Mouse (Mus musculus) kidney, embryonic 14.5 days (tissue): ENCODE results near the gene Prps1. TPM values are rescaled to one million over a fixed set of nuclear protein-coding genes. Genes with fewer than 3 reads are reported as not detected.

Experiments used
- ATAC-seq: fragments of 200-750 bp; cut with Nextera tagmentation; 2 replicates; pipeline ENCODE4 v1.8.0; 2017; ENCODE audit warnings: moderate number of reproducible peaks, mild to moderate bottlenecking, moderate TSS enrichment, moderate library complexity; ENCODE audit not compliant: low FRiP score, low TSS enrichment
- H3K27ac ChIP-seq: fragments of 300-500 bp; sonication (generic); 2 replicates; pipeline ENCODE4 v1.5.1; 2014; ENCODE audit warnings: low read depth, mild to moderate bottlenecking, low read length, moderate library complexity, mixed read lengths
- H3K27me3 ChIP-seq: fragments of 300-500 bp; sonication (generic); 2 replicates; pipeline ENCODE4 v1.6.1; 2014; ENCODE audit warnings: mild to moderate bottlenecking, low read length; ENCODE audit not compliant: control insufficient read depth, insufficient read depth
- H3K36me3 ChIP-seq: fragments of 300-500 bp; sonication (generic); 2 replicates; pipeline ENCODE4 v1.6.1; 2014; ENCODE audit warnings: low read length, mixed read lengths; ENCODE audit not compliant: control insufficient read depth, insufficient read depth
- H3K4me1 ChIP-seq: fragments of 300-500 bp; sonication (generic); 2 replicates; pipeline ENCODE4 v1.6.1; 2014; ENCODE audit warnings: low read length, mixed read lengths; ENCODE audit not compliant: control insufficient read depth, insufficient read depth
- H3K4me2 ChIP-seq: fragments of 300-500 bp; sonication (generic); replicated peaks from 2 replicates; pipeline ENCODE4 v1.6.1; 2014; ENCODE audit warnings: low read depth, mild to moderate bottlenecking, low read length
- H3K4me3 ChIP-seq: fragments of 300-500 bp; sonication (generic); 2 replicates; pipeline ENCODE4 v1.5.1; 2014; ENCODE audit warnings: mild to moderate bottlenecking, low read length
- H3K9ac ChIP-seq: fragments of 300-500 bp; sonication (generic); 2 replicates; pipeline ENCODE4 v1.6.1; 2014; ENCODE audit warnings: low read depth, mild to moderate bottlenecking, low read length, moderate library complexity
- H3K9me3 ChIP-seq: fragments of 300-500 bp; sonication (generic); 2 replicates; pipeline ENCODE4 v1.6.1; 2016; ENCODE audit warnings: low read length; ENCODE audit not compliant: control insufficient read depth
- WGBS: fragments of 180-500 bp; shearing (Covaris S2); extraction: QIAGEN DNeasy Blood & Tissue Kit; methylation state at CpG from one replicate; pipeline ENCODE4 v1.1.7; 2014; 5-methylcytosine and 5-hydroxymethylcytosine counted together
- polyA plus RNA-seq: library from polyadenylated mRNA; unstranded; fragments of >200 nt; fragmentation: Nextera tagmentation; extraction: Ambion mirVana; gene quantifications from 2 replicates; pipeline ENCODE4 v1.2.1, GENCODE M21; 2014

Prps1 gene
- polyA plus RNA-seq, 1 experiment from 2014 or later, result 58.2 TPM

- no peaks in the 10 kb centered on the region for H3K9me3 ChIP-seq
- H3K4me1 ChIP-seq, result no peaks in the 10 kb centered on the region
- no peak overlapping the region for H3K27ac ChIP-seq
- H3K4me2 ChIP-seq, result no peak overlapping the region
- H3K4me3 ChIP-seq, result no peak overlapping the region
- H3K27me3 ChIP-seq, result no peaks in the 10 kb centered on the region
- no peaks in the 10 kb centered on the region for H3K36me3 ChIP-seq
- no peak overlapping the region for H3K9ac ChIP-seq
- ATAC-seq, result no peak
These were observed 18.5 kb upstream of the Prps1 start for GRCm38 (mm10) chrX:140437906-140438305.

- H3K36me3 ChIP-seq, result no peaks in the 10 kb centered on the region
- H3K27me3 ChIP-seq, result no peaks in the 10 kb centered on the region
- no peak overlapping the region for H3K9ac ChIP-seq
- no peak for ATAC-seq
- WGBS, result 80% methylated on average over 13 of the region's 13 CpGs
- H3K9me3 ChIP-seq, result no peaks in the 10 kb centered on the region
- no peak overlapping the region for H3K4me3 ChIP-seq
- no peak overlapping the region for H3K27ac ChIP-seq
- H3K4me2 ChIP-seq, result no peak overlapping the region
- no peaks in the 10 kb centered on the region for H3K4me1 ChIP-seq
These were observed 10.9 kb upstream of the Prps1 start for GRCm38 (mm10) chrX:140445551-140445950.

- Histone ChIP-seq H3K4me2 (no peak overlapping the region), H3K27ac (no peak overlapping the region), H3K4me3 (no peak overlapping the region), H3K36me3 (no peaks in the 10 kb centered on the region), H3K4me1 (no peaks in the 10 kb centered on the region), H3K9ac (no peak overlapping the region), H3K9me3 (no peaks in the 10 kb centered on the region), H3K27me3 (no peaks in the 10 kb centered on the region)
- WGBS, result 84% methylated on average over 3 of the region's 3 CpGs
- no peak for ATAC-seq
These were observed 6.3 kb upstream of the Prps1 start for GRCm38 (mm10) chrX:140450071-140450470.

GRCm38 (mm10) chrX:140456751-140457491, 508 bp downstream of the Prps1 start:
- ATAC-seq, result peak; percentile 73
- H3K27ac ChIP-seq, result no peak overlapping the region
- peak overlapping the region; percentile 58; the same call in 1 of the 2 replicates for H3K9ac ChIP-seq
- no peaks in the 10 kb centered on the region for H3K9me3 ChIP-seq
- no peaks in the 10 kb centered on the region for H3K4me1 ChIP-seq
- no peaks in the 10 kb centered on the region for H3K27me3 ChIP-seq
- WGBS, result 26% methylated on average over 39 of the region's 39 CpGs
- H3K36me3 ChIP-seq, result no peaks in the 10 kb centered on the region
- H3K4me3 ChIP-seq, result peak overlapping the region; percentile 59
- peak overlapping the region; percentile 53 for H3K4me2 ChIP-seq

- Histone ChIP-seq H3K27ac (no peak overlapping the region), H3K9me3 (no peaks in the 10 kb centered on the region), H3K9ac (peak overlapping the region; percentile 58; the same call in 1 of the 2 replicates), H3K4me3 (peak overlapping the region; percentile 59), H3K4me2 (peak overlapping the region; percentile 53), H3K4me1 (no peaks in the 10 kb centered on the region), H3K36me3 (no peaks in the 10 kb centered on the region), H3K27me3 (no peaks in the 10 kb centered on the region)
- ATAC-seq, result no peak
- WGBS, result 22% methylated on average over 12 of the region's 12 CpGs
These were observed 1.1 kb downstream of the Prps1 start for GRCm38 (mm10) chrX:140457502-140457901.

- no peaks in the 10 kb centered on the region for H3K4me1 ChIP-seq
- H3K9me3 ChIP-seq, result no peaks in the 10 kb centered on the region
- ATAC-seq, result no peak
- no peaks in the 10 kb centered on the region for H3K36me3 ChIP-seq
- no peaks in the 10 kb centered on the region for H3K27me3 ChIP-seq
- H3K9ac ChIP-seq, result no peak overlapping the region
- H3K4me3 ChIP-seq, result no peak overlapping the region
- H3K27ac ChIP-seq, result no peak overlapping the region
- no peak overlapping the region for H3K4me2 ChIP-seq
- WGBS, result 90% methylated on average over 6 of the region's 6 CpGs
These were observed 21.8 kb downstream of the Prps1 start for GRCm38 (mm10) chrX:140478231-140478630.

- Histone ChIP-seq H3K4me1 (no peaks in the 10 kb centered on the region), H3K27ac (no peak overlapping the region), H3K9me3 (no peaks in the 10 kb centered on the region), H3K4me3 (no peak overlapping the region), H3K9ac (no peak overlapping the region), H3K4me2 (no peak overlapping the region), H3K27me3 (no peaks in the 10 kb centered on the region), H3K36me3 (no peaks in the 10 kb centered on the region)
- no peak for ATAC-seq
- whole genome bisulfite sequencing, result 75% methylated on average over 5 of the region's 5 CpGs
These were observed 22.8 kb downstream of the Prps1 start for GRCm38 (mm10) chrX:140479171-140479570.

GRCm38 (mm10) chrX:140489174-140489573, 32.8 kb downstream of the Prps1 start:
- H3K9ac ChIP-seq, result no peak overlapping the region
- 90% methylated on average over 1 of the region's 1 CpGs for WGBS

GRCm38 (mm10) chrX:140490203-140490602, 33.8 kb downstream of the Prps1 start:
- WGBS, result 84% methylated on average over 3 of the region's 3 CpGs
- Histone ChIP-seq H3K4me3 (no peak overlapping the region), H3K27ac (no peak overlapping the region), H3K9me3 (no peaks in the 10 kb centered on the region), H3K9ac (no peak overlapping the region), H3K4me2 (no peak overlapping the region), H3K4me1 (no peaks in the 10 kb centered on the region), H3K36me3 (no peaks in the 10 kb centered on the region), H3K27me3 (peaks cover 4% of the 10 kb centered on the region; the same call in 1 of the 2 replicates)
- ATAC-seq, result no peak

More at GRCm38 (mm10) chrX:140489174-140489573, 32.8 kb downstream of the Prps1 start:
- no peaks in the 10 kb centered on the region for H3K4me1 ChIP-seq
- H3K4me2 ChIP-seq, result no peak overlapping the region
- H3K9me3 ChIP-seq, result no peaks in the 10 kb centered on the region
- no peaks in the 10 kb centered on the region for H3K36me3 ChIP-seq
- H3K27ac ChIP-seq, result no peak overlapping the region
- peaks cover 4% of the 10 kb centered on the region; the same call in 1 of the 2 replicates for H3K27me3 ChIP-seq
- no peak for ATAC-seq
- no peak overlapping the region for H3K4me3 ChIP-seq
